Mouse (Mus musculus) bone marrow, adult 2 months (tissue): ENCODE results near the gene Gan. TPM values are rescaled to one million over a fixed set of nuclear protein-coding genes. Genes with fewer than 3 reads are reported as not detected.

Experiments
- H3K27ac ChIP-seq: fragments of 200-500 bp; 2 replicates; pipeline ENCODE4 v1.5.1; 2012; ENCODE audit warnings: low read depth, mild to moderate bottlenecking, control low read depth, inconsistent platforms, low read length; ENCODE audit not compliant: control insufficient read depth, poor library complexity, insufficient read depth
- H3K4me1 ChIP-seq: fragments of 200-500 bp; 2 replicates; pipeline ENCODE4 v1.6.1; 2011; ENCODE audit warnings: low read length; ENCODE audit not compliant: control insufficient read depth, insufficient read depth
- H3K4me3 ChIP-seq: fragments of 200-500 bp; replicated peaks from 2 replicates; pipeline ENCODE3; 2011; ENCODE audit warnings: mild to moderate bottlenecking, low read depth, low read length, control low read depth; ENCODE audit not compliant: control insufficient read depth
- CTCF ChIP-seq: fragments of 200-500 bp; IDR thresholded peaks from 2 replicates; pipeline ENCODE4 v1.5.1; 2011; ENCODE audit warnings: low read length, control low read depth; ENCODE audit not compliant: control insufficient read depth, insufficient read depth
- POLR2A ChIP-seq: fragments of 200-500 bp; IDR thresholded peaks from 2 replicates; pipeline ENCODE4 v1.6.1; 2011; ENCODE audit warnings: low read depth, mild to moderate bottlenecking, control low read depth, low read length, borderline replicate concordance; ENCODE audit not compliant: control insufficient read depth
- WGBS: fragments of 180-500 bp; shearing (Covaris S2); methylation state at CpG from one replicate; pipeline ENCODE4 v1.1.7; 2018; 5-methylcytosine and 5-hydroxymethylcytosine counted together
- polyA plus RNA-seq: library from polyadenylated mRNA; stranded (reverse); fragments of >200 nt; gene quantifications from 2 replicates; pipeline ENCODE4 v1.2.4, GENCODE M21; 2011; ENCODE audit warnings: low replicate concordance; ENCODE audit not compliant: missing spikeins, insufficient read depth, insufficient read length

Gan gene
- polyA plus RNA-seq, result 2.9 and 3.1 TPM in 2 replicates

DNA sequence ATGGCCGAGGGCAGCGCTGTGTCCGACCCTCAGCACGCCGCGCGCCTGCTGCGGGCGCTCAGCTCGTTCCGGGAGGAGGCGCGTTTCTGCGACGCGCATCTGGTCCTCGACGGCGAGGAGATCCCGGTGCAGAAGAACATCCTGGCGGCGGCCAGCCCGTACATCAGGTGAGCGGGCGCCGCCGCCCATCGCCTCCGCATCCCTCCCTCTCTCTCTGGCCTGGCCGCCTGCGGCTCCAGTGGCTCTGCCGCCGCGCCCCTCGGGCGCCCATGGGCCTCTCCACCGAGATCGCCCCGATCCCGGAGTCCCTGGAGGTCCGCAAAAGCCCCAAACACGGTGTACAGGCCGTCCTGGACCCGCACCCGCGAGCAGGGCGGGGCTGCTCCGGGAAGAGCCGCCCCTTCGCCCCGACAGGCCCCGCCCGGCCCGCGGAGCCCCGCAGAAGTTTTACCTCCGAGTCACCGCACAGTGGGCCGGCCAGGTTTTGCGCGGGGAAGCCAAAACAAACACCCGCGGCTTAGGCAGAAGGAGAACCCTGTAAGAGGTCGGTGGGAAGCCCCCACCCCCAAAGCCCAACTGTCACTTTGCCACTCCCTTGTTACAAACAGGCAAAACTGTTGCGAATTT is at the start of gene Gan:
Gene Gan, plus strand, starts transcription at position 1 of the 627 bp plus-strand sequence.
- under 1% methylated on average over 59 of the region's 65 CpGs for WGBS
- peak within 1 kb of the TSS; percentile 87 for H3K4me3 ChIP-seq
- TF ChIP-seq CTCF, result no peak
- TF ChIP-seq POLR2A, result no peak
- peak within 1 kb of the TSS; percentile 64 for H3K27ac ChIP-seq
- no peaks in the 10 kb centered on the region; the same call in 1 of the 2 replicates for H3K4me1 ChIP-seq

GRCm38 (mm10) chr8:117109018-117109711 is 48.8 kb upstream of the Gan start:
- Histone ChIP-seq H3K27ac (no peak overlapping the region), H3K4me1 (no peaks in the 10 kb centered on the region; the same call in 1 of the 2 replicates), H3K4me3 (no peak overlapping the region)
- TF ChIP-seq CTCF (peak; percentile 51; the same call in 1 of the 2 replicates), POLR2A (no peak)
- 91% methylated on average over 19 of the region's 19 CpGs for WGBS

- Histone ChIP-seq H3K4me3 (no peak overlapping the region), H3K4me1 (no peaks in the 10 kb centered on the region; the same call in 1 of the 2 replicates), H3K27ac (no peak overlapping the region)
- peak; percentile 39; the same call in 1 of the 2 replicates for TF ChIP-seq CTCF
- TF ChIP-seq POLR2A, result no peak
- WGBS, result 56% methylated on average over 16 of the region's 16 CpGs
Observed at GRCm38 (mm10) chr8:117109801-117110390, 48.0 kb upstream of the Gan start.

GRCm38 (mm10) chr8:117111641-117112040 is 46.3 kb upstream of the Gan start:
- WGBS, result 78% methylated on average over 3 of the region's 3 CpGs
- TF ChIP-seq POLR2A, result no peak
- no peak for TF ChIP-seq CTCF
- Histone ChIP-seq H3K4me3 (no peak overlapping the region), H3K27ac (no peak overlapping the region), H3K4me1 (no peaks in the 10 kb centered on the region; the same call in 1 of the 2 replicates)

DNA sequence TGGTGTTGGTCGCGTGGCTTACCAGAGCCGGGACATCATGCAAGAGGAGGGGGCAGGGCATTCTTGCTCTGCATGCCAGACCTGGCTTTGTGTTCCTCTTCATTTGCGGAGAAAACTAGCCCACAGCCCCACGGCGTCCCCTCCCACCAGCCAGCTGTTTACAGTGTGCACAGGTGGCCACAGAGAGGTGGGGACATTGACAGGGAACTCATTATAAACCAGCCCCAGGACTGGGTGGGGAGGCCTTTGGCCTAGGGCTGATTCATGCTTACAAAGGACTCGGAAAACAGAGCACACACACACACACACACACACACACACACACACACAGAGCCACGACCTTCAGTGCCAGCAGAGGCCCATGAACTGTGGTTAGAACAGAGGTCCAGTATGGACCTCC is 45.7 kb upstream of the Gan start:
- TF ChIP-seq POLR2A, result no peak
- TF ChIP-seq CTCF, result no peak

DNA sequence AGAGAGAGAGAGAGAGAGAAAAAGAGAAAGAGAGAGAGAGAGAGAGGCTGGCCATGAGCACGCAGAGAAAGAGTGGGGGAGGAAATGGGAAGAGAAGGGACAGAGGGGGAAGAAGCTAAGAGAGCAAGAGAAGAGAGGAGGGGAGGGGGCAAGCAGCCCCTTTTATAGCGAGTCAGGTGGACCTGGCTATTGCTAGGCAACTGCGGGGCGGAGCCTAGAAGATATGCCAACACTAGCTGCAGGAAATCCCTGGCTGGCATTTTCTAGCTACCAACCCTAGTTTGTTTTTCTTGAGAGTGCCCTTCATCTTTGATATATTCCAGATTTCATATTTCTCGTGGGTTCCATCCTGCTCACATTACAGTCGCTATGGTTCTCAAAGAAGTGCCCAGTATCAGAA is 42.8 kb upstream of the Gan start:
- no peak overlapping the region for H3K27ac ChIP-seq
- TF ChIP-seq POLR2A, result no peak
- no peak for TF ChIP-seq CTCF
- H3K4me1 ChIP-seq, result no peaks in the 10 kb centered on the region; the same call in 1 of the 2 replicates
- no peak overlapping the region for H3K4me3 ChIP-seq
- 42% methylated on average over 6 of the region's 6 CpGs for WGBS

More for the DNA sequence above, 45.7 kb upstream of the Gan start:
- Histone ChIP-seq H3K4me3 (no peak overlapping the region), H3K27ac (no peak overlapping the region), H3K4me1 (no peaks in the 10 kb centered on the region; the same call in 1 of the 2 replicates)
- WGBS, result 34% methylated on average over 8 of the region's 8 CpGs

DNA sequence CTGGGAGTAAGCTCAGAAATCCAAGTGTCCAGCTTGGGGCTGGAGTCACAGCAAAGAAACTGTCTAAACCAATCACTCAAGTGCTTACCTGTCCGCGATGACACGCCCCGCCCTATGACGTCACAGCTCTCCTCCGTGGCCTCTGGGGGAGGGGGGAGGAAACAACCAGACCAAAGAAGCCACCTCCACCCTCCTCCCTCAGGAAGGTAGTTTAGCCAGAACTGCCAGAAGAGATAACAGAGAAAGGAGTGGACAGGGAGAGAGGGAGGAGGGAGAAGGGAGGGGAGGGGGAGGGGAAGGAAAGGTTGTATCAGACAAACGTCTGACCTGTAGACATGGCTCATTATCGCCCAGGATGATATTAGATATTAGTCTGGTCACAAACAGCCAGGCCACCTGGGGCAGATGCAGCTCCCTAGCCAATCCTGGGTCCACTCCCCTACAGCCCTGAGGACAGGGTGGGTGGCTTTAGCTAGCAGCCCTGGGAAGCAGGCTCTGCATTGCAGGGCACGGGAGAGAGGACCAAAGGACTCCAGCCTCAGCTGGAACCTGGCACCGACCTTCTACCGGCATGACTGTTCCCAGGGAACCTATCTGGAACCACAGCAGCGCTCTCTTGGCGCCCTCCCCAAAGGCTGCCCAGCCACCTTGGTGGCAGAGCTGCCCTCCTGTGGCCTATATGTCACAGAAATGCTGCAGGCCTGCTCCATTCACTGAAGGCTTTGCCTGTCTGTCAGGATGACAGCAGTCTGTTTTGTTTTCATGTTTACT is 42.1 kb upstream of the Gan start:
- 0 out of 2 replicates have a peak, but pooled peaks have one; percentile 19 for TF ChIP-seq CTCF
- no peak for TF ChIP-seq POLR2A
- 21% methylated on average over 13 of the region's 13 CpGs for WGBS
- peak overlapping the region; percentile 31; the same call in 1 of the 2 replicates for H3K27ac ChIP-seq
- H3K4me3 ChIP-seq, result no peak overlapping the region
- no peaks in the 10 kb centered on the region; the same call in 1 of the 2 replicates for H3K4me1 ChIP-seq
